ENCODE assay signal across 9 mouse cellular contexts in genomic region chr16:38673511-38673910, GRCm38 (mm10). TPM values are rescaled to one million over a fixed set of nuclear protein-coding genes. Genes with fewer than 3 reads are reported as not detected.
DNase-seq lines count a peak whose midpoint lies in the region; ATAC-seq lines count a peak whose summit lies in the region.
"Had no signal": no experiment of that assay in that cellular context is flagged by ENCODE, and none has a peak within 500 bp of the region (broad histone marks: within the 10 kb centered on the region; RNA-seq: fewer than 3 reads in every experiment).

No protein-coding gene starts in this region.

- DNase-seq in Muller cell, postnatal 12 days (ENCODE audit: inconsistent ontology term) = peak; percentile 94
- DNase-seq in cerebellum, adult 9-10 months = peak; percentile 38
- DNase-seq in frontal cortex, postnatal 14 days (ENCODE audit: low spot score in 2 of 2) = peak; percentile 61 to 82
- peak; percentile 76 for DNase-seq in left cerebral cortex, adult 11 months (ENCODE audit: low spot score)
- peak; percentile 34 for DNase-seq in retina, embryonic 14.5 days (ENCODE audit: low spot score)
- no peak for DNase-seq in gastrocnemius, adult 8-10 months (ENCODE audit: low spot score in 2 of 2)
- DNase-seq in spleen, postnatal 36 days (ENCODE audit: low spot score in 2 of 2) = no peak
- DNase-seq: liver, embryonic 13.5 days had no signal

- no peak for ATAC-seq in CD4-positive, CD25-positive, alpha-beta regulatory T cell, adult 4 months

RNA-seq across cellular contexts. Expression of gene Arhgap31, which starts 39.6 kb away (rescaled TPM):
- 10 to 100 TPM; 21.5 to 26.4 TPM for polyA plus RNA-seq in CD4-positive, CD25-positive, alpha-beta regulatory T cell, adult 4 months (2017; shearing (Covaris generic))
- 10 to 100 TPM in 2 of 4 experiments, 1 to 10 TPM in 2; 9.3 to 14.3 (median 11.0) TPM for total RNA-seq in gastrocnemius, adult 8-10 months (2022)

Comparison
In these comparisons a context has a peak if more than half of its experiments do, and no peak if none do; other contexts are left out.
1. DNase-seq: peak in Muller cell, postnatal 12 days (single experiment), cerebellum, adult 9-10 months (single experiment), frontal cortex, postnatal 14 days (2 of 2), left cerebral cortex, adult 11 months (single experiment) and retina, embryonic 14.5 days (single experiment); none in gastrocnemius, adult 8-10 months (0 of 2) and spleen, postnatal 36 days (0 of 2).